24 mouse cellular contexts compared by ENCODE assay signal in the genomic region with DNA sequence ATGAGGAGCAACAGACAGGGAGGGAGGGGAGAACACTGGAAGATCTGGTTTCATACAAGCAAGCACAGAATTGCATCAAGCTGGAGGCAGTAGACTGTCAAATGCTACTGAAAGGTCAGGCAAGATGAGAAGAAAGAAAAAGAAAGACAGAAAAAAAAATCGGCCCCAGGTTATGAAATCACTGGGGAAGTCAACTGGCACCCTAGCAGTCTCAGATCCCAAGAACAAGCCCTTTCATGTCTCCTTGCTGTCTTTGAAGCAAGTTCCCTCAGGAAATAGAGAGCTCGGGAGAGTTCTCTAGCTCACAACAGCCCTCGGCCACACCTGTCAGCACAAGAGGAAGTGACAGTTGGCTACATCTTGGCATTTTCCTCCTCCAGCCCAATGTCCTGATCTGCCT. TPM values are rescaled to one million over a fixed set of nuclear protein-coding genes. Genes with fewer than 3 reads are reported as not detected.
DNase-seq lines count a peak whose midpoint lies in the region; ATAC-seq and TF ChIP-seq lines count a peak whose summit lies in the region.
"Had no signal": no experiment of that assay in that cellular context is flagged by ENCODE, and none has a peak within 500 bp of the region (broad histone marks: within the 10 kb centered on the region; RNA-seq: fewer than 3 reads in every experiment).

No protein-coding gene starts in this region.

- no peak overlapping the region for H3K4me3 ChIP-seq in embryonic facial prominence, embryonic 14.5 days (ENCODE audit: low read depth, low read length)
- no peak overlapping the region for H3K4me3 ChIP-seq in limb, embryonic 10.5 days
- no peak overlapping the region for H3K4me3 ChIP-seq in lung, adult 2 months (replicated peaks; ENCODE audit: extremely low read depth, low read depth, low read length)
- H3K4me3 ChIP-seq: embryonic facial prominence, embryonic 15.5 days; forebrain, embryonic 12.5 days; forebrain, embryonic 15.5 days; hindbrain, embryonic 12.5 days; hindbrain, embryonic 15.5 days; intestine, embryonic 15.5 days had no signal

- H3K4me1 ChIP-seq in embryonic facial prominence, embryonic 14.5 days (ENCODE audit: control insufficient read depth, insufficient read depth, low read length), result no peaks in the 10 kb centered on the region
- peaks cover 9% of the 10 kb centered on the region for H3K4me1 ChIP-seq in limb, embryonic 10.5 days
- no peaks in the 10 kb centered on the region for H3K4me1 ChIP-seq in lung, adult 2 months (ENCODE audit: control insufficient read depth, insufficient read depth, low read length)
- H3K4me1 ChIP-seq: embryonic facial prominence, embryonic 15.5 days; forebrain, embryonic 12.5 days; forebrain, embryonic 15.5 days; hindbrain, embryonic 12.5 days; hindbrain, embryonic 15.5 days; intestine, embryonic 15.5 days had no signal

- no peak overlapping the region for H3K4me2 ChIP-seq in embryonic facial prominence, embryonic 14.5 days (ENCODE audit: low read depth, low read length)
- H3K4me2 ChIP-seq: embryonic facial prominence, embryonic 15.5 days; forebrain, embryonic 12.5 days; forebrain, embryonic 15.5 days; heart, embryonic 11.5 days; hindbrain, embryonic 12.5 days; hindbrain, embryonic 15.5 days; intestine, embryonic 15.5 days had no signal

- no peak overlapping the region for H3K9ac ChIP-seq in embryonic facial prominence, embryonic 14.5 days (ENCODE audit: low read depth, low read length)
- H3K9ac ChIP-seq: embryonic facial prominence, embryonic 15.5 days; forebrain, embryonic 12.5 days; forebrain, embryonic 15.5 days; hindbrain, embryonic 12.5 days; hindbrain, embryonic 15.5 days; intestine, embryonic 15.5 days had no signal

- ATAC-seq in embryonic facial prominence, embryonic 14.5 days (ENCODE audit: low read depth), result peak; percentile 50; the same call in 1 of the 2 replicates
- ATAC-seq: forebrain, embryonic 15.5 days; intestine, embryonic 15.5 days; Patski had no signal

- H3K27ac ChIP-seq in embryonic facial prominence, embryonic 14.5 days (replicated peaks; ENCODE audit: low read depth, low read length), result no peak overlapping the region
- peak overlapping the region; percentile 46 for H3K27ac ChIP-seq in limb, embryonic 10.5 days
- H3K27ac ChIP-seq: embryonic facial prominence, embryonic 15.5 days; forebrain, embryonic 12.5 days; forebrain, embryonic 15.5 days; hindbrain, embryonic 12.5 days; hindbrain, embryonic 15.5 days; intestine, embryonic 15.5 days had no signal

- TF ChIP-seq CTCF in lung, adult 2 months (IDR thresholded peaks at IDR 0.05; ENCODE audit: insufficient read depth, low read length), result no peak

- 48% methylated on average over 3 of the region's 3 CpGs for WGBS in embryonic facial prominence, embryonic 14.5 days
- WGBS in limb, embryonic 10.5 days, result 67% methylated on average over 3 of the region's 3 CpGs
- WGBS in lung, adult 2 months, result 65% methylated on average over 3 of the region's 3 CpGs

- H3K9me3 ChIP-seq in embryonic facial prominence, embryonic 14.5 days (ENCODE audit: control insufficient read depth, low read length), result no peaks in the 10 kb centered on the region
- no peaks in the 10 kb centered on the region for H3K9me3 ChIP-seq in limb, embryonic 10.5 days (replicated peaks)
- H3K9me3 ChIP-seq: embryonic facial prominence, embryonic 15.5 days; forebrain, embryonic 12.5 days; forebrain, embryonic 15.5 days; hindbrain, embryonic 12.5 days; hindbrain, embryonic 15.5 days; intestine, embryonic 15.5 days had no signal

- peak; percentile 65 for DNase-seq in retina, postnatal 1 day
- no peak for DNase-seq in retina, embryonic 14.5 days (ENCODE audit: low spot score)
- peak; percentile 57 for DNase-seq in embryonic facial prominence, embryonic 14.5 days (ENCODE audit: low spot score)
- DNase-seq in limb, embryonic 10.5 days (ENCODE audit: low spot score), result no peak
- DNase-seq in gastrocnemius, adult 18-20 months (ENCODE audit: low spot score), result no peak
- DNase-seq in cerebellum, adult 9-11 months, result no peak
- DNase-seq in lung, adult 2 months, result no peak
- DNase-seq: adrenal gland, postnatal 10 days; adrenal gland, postnatal 36 days; cerebellum, adult 11 months; cerebellum, adult 2 months; cerebellum, postnatal 14 days; gastrocnemius, postnatal 10 days; gastrocnemius, postnatal 36 days; heart, adult 11 months had no signal

- no peaks in the 10 kb centered on the region for H3K27me3 ChIP-seq in embryonic facial prominence, embryonic 14.5 days (replicated peaks; ENCODE audit: control insufficient read depth, insufficient read depth, low read length)
- H3K27me3 ChIP-seq in limb, embryonic 10.5 days (ENCODE audit: low read depth, poor library complexity, severe bottlenecking), result no peaks in the 10 kb centered on the region
- H3K27me3 ChIP-seq: embryonic facial prominence, embryonic 15.5 days; forebrain, embryonic 15.5 days; hindbrain, embryonic 12.5 days; hindbrain, embryonic 15.5 days; intestine, embryonic 15.5 days; Patski had no signal

- no peak for TF ChIP-seq POLR2A in lung, adult 2 months (IDR thresholded peaks at IDR 0.05; ENCODE audit: borderline replicate concordance, extremely low read depth, low read depth, low read length)

- H3K36me3 ChIP-seq in embryonic facial prominence, embryonic 14.5 days (ENCODE audit: control insufficient read depth, insufficient read depth, low read length), result no peaks in the 10 kb centered on the region
- no peaks in the 10 kb centered on the region for H3K36me3 ChIP-seq in limb, embryonic 10.5 days
- H3K36me3 ChIP-seq: embryonic facial prominence, embryonic 15.5 days; forebrain, embryonic 12.5 days; forebrain, embryonic 15.5 days; G1E; hindbrain, embryonic 12.5 days; hindbrain, embryonic 15.5 days; intestine, embryonic 15.5 days had no signal

RNA-seq across cellular contexts. Expression of gene Trim32, which starts 33.4 kb away (rescaled TPM):
- polyA plus RNA-seq in embryonic facial prominence, embryonic 14.5 days (2014; fragmentation: Nextera tagmentation; extraction: Ambion mirVana), result 46.5 and 49.9 TPM in 2 replicates
- polyA plus RNA-seq in limb, embryonic 10.5 days (2016; fragmentation: Nextera tagmentation; extraction: Ambion mirVana), result 61.3 and 64.1 TPM in 2 replicates
- total RNA-seq in gastrocnemius, adult 18-20 months (2021), result 10 to 100 TPM; 11.8 to 13.0 TPM
- polyA plus RNA-seq in lung, adult 2 months (2012; rRNA removed), result 19.3 and 21.8 TPM in 2 replicates
- polyA plus RNA-seq: G1E had no signal

Comparison
In these comparisons a context has a peak if more than half of its experiments do, and no peak if none do; other contexts are left out.
1. DNase-seq: peak in retina, postnatal 1 day (single experiment) and embryonic facial prominence, embryonic 14.5 days (single experiment); none in retina, embryonic 14.5 days (single experiment), limb, embryonic 10.5 days (single experiment), gastrocnemius, adult 18-20 months (single experiment), cerebellum, adult 9-11 months (single experiment) and lung, adult 2 months (single experiment).